Mouse (Mus musculus) heart, postnatal 36 days (tissue): ENCODE measurements around the gene Pla2g4e. TPM values are rescaled to one million over a fixed set of nuclear protein-coding genes. Genes with fewer than 3 reads are reported as not detected.

Experiments
- DNase-seq, 2 experiments: peaks; one replicate each; pipeline ENCODE4 v3.0.0; 2021 to 2022
- intact Hi-C: fragments of 180-260 bp; cut with DNase I; formaldehyde crosslinking; loops from one replicate; pipeline ENCODE4 v1.15.1; 2025
- total RNA-seq, 2 experiments: library from RNA; stranded (reverse); gene quantifications; 2 replicates each; pipeline ENCODE4 v1.2.3; 2021

Pla2g4e gene
- total RNA-seq, 2 experiments from 2014 or later, result 3.0 to 3.1 TPM

DNA sequence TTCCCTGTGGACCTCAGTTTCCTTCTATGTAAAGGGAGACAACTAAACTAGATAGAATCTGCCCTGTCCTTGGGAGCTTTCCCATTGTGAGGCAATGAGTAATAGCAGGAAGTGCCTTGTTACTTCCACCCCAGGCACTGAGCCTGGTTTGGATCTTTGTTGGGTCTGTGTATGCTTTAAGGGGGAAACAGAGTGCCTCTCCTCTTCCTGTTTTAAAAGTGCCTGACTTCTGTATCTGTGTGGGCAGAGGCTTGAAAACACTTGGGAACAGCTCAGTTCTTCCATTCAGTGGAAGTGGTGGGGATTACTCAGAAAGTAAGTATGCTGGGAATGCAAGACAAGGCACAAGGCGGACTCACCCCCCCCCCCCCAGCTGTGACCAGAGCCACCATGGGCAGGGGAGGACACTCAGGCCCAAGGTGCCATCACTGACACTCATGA is 116.5 kb downstream of the Pla2g4e start:
- DNase-seq, result peak in 1 of 2 experiments; percentile 65
- intact Hi-C loops, result loop anchor here (2.0 kb wide), 1 partner anchor 26 kb away; no protein-coding TSS in a partner anchor

DNA sequence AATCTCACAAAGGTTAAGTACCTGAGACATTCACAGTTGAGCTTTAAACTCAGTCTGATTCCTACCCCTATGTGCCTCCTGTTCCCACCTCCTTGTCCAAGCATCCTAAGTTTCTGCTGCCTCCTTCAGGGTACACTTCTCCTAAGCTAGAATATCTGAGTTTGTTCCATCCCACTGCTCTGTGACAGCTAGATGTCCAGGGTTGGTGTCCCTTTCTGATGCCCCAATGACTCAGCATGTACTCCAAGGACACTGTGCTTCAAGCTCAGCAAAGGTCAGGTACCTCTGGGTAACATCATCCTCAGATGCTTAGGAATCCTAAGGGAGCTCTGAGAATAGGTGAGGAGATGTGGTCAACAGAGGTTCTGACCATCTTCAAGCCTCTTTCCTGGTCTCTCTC is 117.1 kb downstream of the Pla2g4e start:
- intact Hi-C loops, result loop anchor here (2.0 kb wide), 1 partner anchor 25 kb away; no protein-coding TSS in a partner anchor
- DNase-seq, result no peak

DNA sequence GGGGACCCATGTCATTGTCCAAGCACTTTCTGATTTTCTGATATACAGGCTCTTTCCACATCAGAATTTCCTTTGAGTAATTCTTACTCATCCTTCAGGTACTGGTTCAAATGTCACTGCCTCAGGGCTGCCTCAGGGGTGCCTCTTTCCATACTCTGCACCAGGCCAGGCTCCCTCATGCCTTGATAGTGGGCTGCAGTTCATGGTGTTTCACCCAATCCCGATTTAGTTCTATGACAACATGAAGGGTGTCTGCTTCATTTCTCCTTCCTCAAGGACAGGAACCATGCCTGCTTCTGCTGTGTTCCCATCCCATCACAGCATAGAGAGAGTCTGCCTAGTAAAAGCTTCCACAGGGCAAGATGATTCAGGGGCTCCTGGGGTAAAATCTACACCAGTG is 118.2 kb downstream of the Pla2g4e start:
- intact Hi-C loops, result no loop called here
- DNase-seq, result no peak

DNA sequence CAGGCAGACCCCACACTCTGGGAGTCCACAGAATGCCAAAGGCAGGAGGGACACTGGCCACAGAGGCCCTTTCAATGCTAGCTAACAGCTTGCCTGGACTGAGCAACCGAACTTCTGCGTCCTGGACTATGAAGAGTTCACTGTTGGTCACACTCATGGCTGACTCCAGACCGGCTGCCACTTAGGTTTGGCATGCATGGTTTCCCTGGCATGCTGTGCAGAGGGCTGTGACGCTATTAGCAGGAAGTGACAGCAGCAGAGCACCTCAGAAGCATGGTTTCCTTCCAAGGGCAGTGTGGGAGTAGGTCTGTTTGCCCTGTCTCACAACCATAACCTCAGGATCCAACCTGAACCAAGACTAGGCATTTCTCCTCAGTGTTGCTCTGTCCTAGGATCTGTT is 118.7 kb downstream of the Pla2g4e start:
- DNase-seq, result no peak
- intact Hi-C loops, result no loop called here

DNA sequence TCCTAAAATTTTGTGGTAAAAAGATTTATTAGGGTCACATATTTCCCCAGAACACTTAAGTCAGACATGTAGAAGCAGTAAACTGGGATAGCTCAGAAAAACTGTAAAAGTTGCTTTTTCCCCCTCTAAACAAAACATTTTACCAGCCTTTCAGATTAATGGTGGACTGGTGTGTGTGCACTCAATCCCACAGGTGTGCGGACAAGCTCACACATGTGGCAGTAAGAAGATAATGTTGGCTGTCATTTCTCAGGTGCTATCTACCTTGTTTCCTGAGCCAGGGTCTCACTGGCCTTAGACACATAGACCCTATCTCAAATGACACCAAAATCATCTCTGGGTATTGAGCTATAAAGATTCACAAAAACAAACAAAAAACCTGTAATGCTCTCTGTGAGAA is 119.7 kb downstream of the Pla2g4e start:
- DNase-seq, result no peak
- intact Hi-C loops, result no loop called here

DNA sequence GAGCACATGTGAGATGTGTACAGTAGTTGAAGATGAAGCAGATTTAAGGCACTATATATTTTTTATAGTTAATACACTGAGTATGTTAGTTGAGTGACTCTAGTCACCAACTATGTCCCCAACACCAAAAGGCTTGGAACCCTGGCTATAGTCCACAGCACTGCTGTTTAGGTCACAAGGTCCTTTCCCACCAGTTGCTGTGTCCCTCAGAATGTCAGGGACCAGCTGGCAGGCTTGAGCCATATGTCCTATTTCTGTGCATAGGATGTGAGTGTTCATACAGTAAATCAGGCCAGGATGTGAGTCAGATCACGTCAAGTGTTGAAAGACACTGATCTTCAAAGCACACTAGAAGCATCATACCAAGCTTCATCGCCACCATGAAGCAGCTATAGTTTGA is 120.2 kb downstream of the Pla2g4e start:
- intact Hi-C loops, result no loop called here
- DNase-seq, result no peak

GRCm38 (mm10) chr2:120124096-120124495 is 121.0 kb downstream of the Pla2g4e start:
- no peak for DNase-seq
- intact Hi-C loops, result no loop called here

GRCm38 (mm10) chr2:120122983-120123382 is 122.2 kb downstream of the Pla2g4e start:
- intact Hi-C loops, result no loop called here
- no peak for DNase-seq

DNA sequence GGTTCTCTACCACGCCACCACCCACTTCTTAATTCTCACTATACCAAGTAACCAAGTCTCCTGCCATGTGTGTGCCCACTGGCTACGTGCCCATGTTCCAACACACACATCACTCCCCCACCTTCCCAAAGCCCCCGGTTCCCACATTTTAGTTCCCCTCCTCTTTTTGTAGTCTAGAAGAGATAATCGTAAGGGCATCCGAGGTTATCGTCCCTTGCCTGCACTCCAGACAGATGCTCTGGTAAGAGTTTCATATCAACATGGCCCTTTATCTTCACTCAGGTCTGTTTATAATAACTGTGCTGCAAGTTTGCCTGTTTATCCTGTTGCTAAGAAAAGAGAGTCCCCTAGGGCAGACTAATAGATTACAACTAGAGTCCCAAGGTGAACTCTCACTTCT is 127.8 kb downstream of the Pla2g4e start:
- peak in 1 of 2 experiments; percentile 25 for DNase-seq
- intact Hi-C loops, result no loop called here

Other genes with a start within 250 kb of the Pla2g4e start
- gene Jmjd7, start 217.9 kb downstream of the Pla2g4e start, total RNA-seq, result 1 to 10 TPM; 7.7 to 8.2 TPM
- gene Gm28042, start 217.8 kb downstream of the Pla2g4e start, total RNA-seq, result 1 to 10 TPM in 1 of 2 experiments, under 1 TPM in 1; 0.68 to 1.3 TPM
- gene Pla2g4b, start 211.9 kb downstream of the Pla2g4e start, total RNA-seq, result 1 to 10 TPM; 2.0 to 2.1 TPM
- 100 to 1,000 TPM; 372 to 460 TPM for gene Ehd4, start 90.7 kb downstream of the Pla2g4e start, total RNA-seq
- not detected for gene Pla2g4d, start 43.9 kb upstream of the Pla2g4e start, total RNA-seq
- not detected for gene Pla2g4f, start 68.8 kb upstream of the Pla2g4e start, total RNA-seq
- 10 to 100 TPM; 30.4 to 36.0 TPM for gene Vps39, start 107.8 kb upstream of the Pla2g4e start, total RNA-seq
- 10 to 100 TPM; 21.6 to 25.2 TPM for gene Ganc, start 158.6 kb upstream of the Pla2g4e start, total RNA-seq
- gene Tmem87a, start 158.8 kb upstream of the Pla2g4e start, total RNA-seq, result 10 to 100 TPM; 18.3 to 18.8 TPM
- gene Capn3, start 210.7 kb upstream of the Pla2g4e start, total RNA-seq, result 1 to 10 TPM in 1 of 2 experiments, under 1 TPM in 1; 0.69 to 1.7 TPM